Mouse (Mus musculus) cortical plate, adult 2 months (tissue): ENCODE results near the gene Alg9. TPM values are rescaled to one million over a fixed set of nuclear protein-coding genes. Genes with fewer than 3 reads are reported as not detected.
A peak's percentile ranks its signal among the peaks of the same experiment; 100 is the strongest.

ENCODE experiments used
- H3K27ac ChIP-seq: fragments of 200-500 bp; 2 replicates; pipeline ENCODE4 v1.5.1; 2012; ENCODE audit warnings: low read length, control low read depth, inconsistent platforms; ENCODE audit not compliant: insufficient read depth
- H3K4me1 ChIP-seq: fragments of 200-500 bp; 2 replicates; pipeline ENCODE4 v1.6.1; 2011; ENCODE audit warnings: low read length; ENCODE audit not compliant: control insufficient read depth, insufficient read depth
- H3K4me3 ChIP-seq: fragments of 200-500 bp; 2 replicates; pipeline ENCODE4 v1.5.1; 2011; ENCODE audit warnings: mild to moderate bottlenecking, low read length, control low read depth; ENCODE audit not compliant: insufficient read depth
- CTCF ChIP-seq: fragments of 200-500 bp; IDR thresholded peaks from 2 replicates; pipeline ENCODE4 v1.5.1; 2011; ENCODE audit warnings: mild to moderate bottlenecking, control low read depth, low read length; ENCODE audit not compliant: insufficient read depth; ENCODE audit errors: extremely low read depth
- POLR2A ChIP-seq: fragments of 200-500 bp; IDR thresholded peaks from 2 replicates; pipeline ENCODE4 v1.6.1; 2011; ENCODE audit warnings: mild to moderate bottlenecking, low read length, control low read depth; ENCODE audit not compliant: insufficient read depth; ENCODE audit errors: extremely low read depth
- polyA plus RNA-seq: library from polyadenylated mRNA; depleted of rRNA; stranded (reverse); fragments of >200 nt; gene quantifications from 2 replicates; pipeline ENCODE4 v1.2.3, GENCODE M21; 2012

Gene Alg9
- polyA plus RNA-seq, 1 experiment = 22.2 TPM

DNA sequence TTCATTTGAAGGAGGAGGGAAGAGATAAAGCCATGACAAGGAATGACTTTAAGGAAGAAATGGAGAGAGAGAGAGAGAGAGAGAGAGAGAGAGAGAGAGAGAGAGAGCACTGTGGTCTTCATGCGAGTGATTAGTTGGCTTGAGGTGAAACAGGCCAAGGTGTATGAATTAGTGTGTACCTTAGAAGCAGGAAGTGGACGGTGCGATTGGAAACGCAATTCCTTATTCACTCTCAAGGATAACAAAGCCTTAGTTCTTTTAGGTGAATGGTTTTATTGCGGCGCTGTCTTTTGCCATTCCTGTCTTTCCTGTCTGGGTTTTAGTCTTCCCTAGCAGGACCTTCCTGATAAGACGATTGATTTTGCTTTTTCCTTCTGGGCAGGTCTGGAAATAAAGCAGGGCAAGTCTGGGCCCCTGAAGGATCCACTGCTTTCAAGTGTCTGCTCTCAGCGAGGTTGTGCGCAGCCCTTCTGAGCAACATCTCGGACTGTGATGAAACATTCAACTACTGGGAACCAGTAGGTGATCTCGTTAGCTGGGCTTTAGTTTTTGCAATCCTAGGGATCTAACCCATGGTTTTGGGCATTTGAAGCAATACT, 1.4 kb downstream of the Alg9 start:
- Histone ChIP-seq H3K27ac (no peak overlapping the region), H3K4me3 (peak overlapping the region; percentile 64), H3K4me1 (peaks cover 3% of the 10 kb centered on the region; the same call in 1 of the 2 replicates)
- no peak for TF ChIP-seq POLR2A

DNA sequence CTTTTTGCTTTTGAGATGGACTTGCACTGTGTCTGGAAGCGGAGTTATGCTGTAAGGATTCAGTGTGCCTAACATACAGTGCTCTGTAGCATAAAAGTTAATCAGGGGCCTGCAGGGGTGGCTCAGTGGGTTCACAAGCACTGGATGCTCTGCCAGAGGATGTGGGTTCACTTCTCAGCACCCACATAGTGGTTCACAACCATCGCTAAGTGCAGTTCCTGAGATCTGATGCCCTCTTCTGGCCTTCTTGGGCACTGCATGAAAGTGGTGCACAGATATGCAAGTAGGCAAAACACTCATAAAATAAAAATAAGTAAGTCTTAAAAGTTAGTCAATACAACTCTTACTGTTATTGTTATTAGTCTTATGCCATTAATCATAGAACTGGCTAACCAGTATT, 7.3 kb downstream of the Alg9 start:
- H3K27ac ChIP-seq = no peak overlapping the region
- H3K4me3 ChIP-seq = no peak overlapping the region
- no peaks in the 10 kb centered on the region for H3K4me1 ChIP-seq
- TF ChIP-seq POLR2A (no peak), CTCF (peak; percentile 40; the same call in 1 of the 2 replicates)

DNA sequence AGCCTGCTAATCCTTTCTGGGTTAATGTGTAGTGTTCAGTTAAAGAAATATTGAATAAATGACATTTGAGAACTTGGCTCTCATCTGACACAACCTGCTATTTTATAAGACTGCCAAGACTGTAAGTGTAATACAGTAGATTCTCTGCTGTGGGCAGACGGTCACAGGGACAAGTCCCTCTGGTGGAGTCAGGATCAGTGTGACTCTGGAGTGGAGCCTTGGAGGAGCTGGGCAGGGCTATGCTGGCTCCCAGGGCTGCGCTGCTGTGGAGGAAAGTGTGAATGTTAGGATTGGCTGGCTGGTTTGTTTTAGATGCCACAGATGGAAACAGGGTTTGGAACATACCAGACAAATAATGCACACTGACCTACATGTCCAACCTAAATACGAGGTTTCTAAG, 20.4 kb downstream of the Alg9 start:
- Histone ChIP-seq H3K27ac (no peak overlapping the region), H3K4me1 (no peaks in the 10 kb centered on the region), H3K4me3 (no peak overlapping the region)
- TF ChIP-seq POLR2A (no peak), CTCF (no peak)

DNA sequence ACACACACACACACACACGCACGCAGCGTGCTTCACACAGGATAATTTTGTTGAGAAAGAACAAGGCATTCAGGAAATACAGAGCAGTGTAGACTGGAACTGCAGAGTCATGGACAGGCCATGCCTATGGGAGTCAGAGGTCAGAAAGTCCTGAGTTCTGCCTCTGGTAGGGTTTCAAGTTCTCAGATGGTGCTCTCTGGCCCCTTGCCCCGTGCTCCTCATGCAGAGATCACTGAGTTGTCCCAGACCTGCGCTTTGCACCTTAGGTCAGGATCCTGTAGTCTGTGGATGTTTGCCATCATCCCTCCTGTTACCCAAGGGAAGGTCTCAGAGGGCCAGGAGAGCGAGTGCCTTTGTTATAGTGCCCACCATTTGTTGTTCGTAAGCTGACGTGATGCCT, 22.0 kb downstream of the Alg9 start:
- no peaks in the 10 kb centered on the region for H3K4me1 ChIP-seq
- H3K27ac ChIP-seq = no peak overlapping the region
- no peak for TF ChIP-seq CTCF
- TF ChIP-seq POLR2A = no peak
- no peak overlapping the region for H3K4me3 ChIP-seq

DNA sequence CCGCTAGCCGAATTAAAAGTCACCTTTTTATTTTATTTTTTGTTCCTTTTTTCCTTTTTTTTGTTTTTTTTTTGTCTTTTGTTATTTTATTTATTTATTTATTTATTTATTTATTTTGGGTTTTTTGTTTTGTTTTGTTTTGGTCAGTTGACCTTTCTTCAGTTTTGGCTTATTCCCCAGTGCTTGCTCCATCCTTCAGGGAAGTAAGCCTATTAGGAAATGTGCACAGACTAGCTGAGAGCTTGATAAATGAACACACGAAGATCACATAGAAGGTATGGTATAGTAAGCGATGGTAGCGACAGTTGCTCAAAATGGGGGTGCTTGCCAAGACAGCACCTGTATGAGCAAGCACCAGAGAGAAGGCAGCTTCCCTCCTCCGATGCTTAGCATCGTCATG, 22.8 kb downstream of the Alg9 start:
- Histone ChIP-seq H3K27ac (no peak overlapping the region), H3K4me1 (no peaks in the 10 kb centered on the region), H3K4me3 (no peak overlapping the region)
- no peak for TF ChIP-seq CTCF
- no peak for TF ChIP-seq POLR2A

DNA sequence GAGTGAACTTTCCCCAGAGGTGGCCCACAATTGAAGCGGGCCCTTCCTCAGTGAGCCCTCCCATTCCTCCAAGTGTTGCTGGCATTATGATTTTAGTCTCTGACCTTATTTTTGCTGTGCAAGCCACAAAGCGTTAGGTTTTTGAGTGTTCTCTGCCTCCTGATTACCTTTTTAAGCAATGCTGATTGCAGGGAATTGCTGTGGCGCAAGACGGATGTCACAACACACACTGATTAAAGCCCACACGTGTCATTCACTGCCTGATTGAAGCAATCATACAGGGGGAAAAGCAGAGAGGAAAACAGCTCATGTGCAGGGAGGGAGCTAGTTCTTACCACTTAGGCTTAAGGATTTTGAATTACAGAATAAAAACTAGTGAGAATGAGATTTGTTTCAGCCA, 23.5 kb downstream of the Alg9 start:
- H3K4me1 ChIP-seq = no peaks in the 10 kb centered on the region
- no peak overlapping the region for H3K27ac ChIP-seq
- no peak overlapping the region for H3K4me3 ChIP-seq
- TF ChIP-seq POLR2A (no peak), CTCF (no peak)

- no peaks in the 10 kb centered on the region for H3K4me1 ChIP-seq
- H3K4me3 ChIP-seq = no peak overlapping the region
- peak; percentile 79 for TF ChIP-seq CTCF
- no peak for TF ChIP-seq POLR2A
- no peak overlapping the region for H3K27ac ChIP-seq
These were observed 26.2 kb downstream of the Alg9 start for GRCm38 (mm10) chr9:50800985-50801384.

DNA sequence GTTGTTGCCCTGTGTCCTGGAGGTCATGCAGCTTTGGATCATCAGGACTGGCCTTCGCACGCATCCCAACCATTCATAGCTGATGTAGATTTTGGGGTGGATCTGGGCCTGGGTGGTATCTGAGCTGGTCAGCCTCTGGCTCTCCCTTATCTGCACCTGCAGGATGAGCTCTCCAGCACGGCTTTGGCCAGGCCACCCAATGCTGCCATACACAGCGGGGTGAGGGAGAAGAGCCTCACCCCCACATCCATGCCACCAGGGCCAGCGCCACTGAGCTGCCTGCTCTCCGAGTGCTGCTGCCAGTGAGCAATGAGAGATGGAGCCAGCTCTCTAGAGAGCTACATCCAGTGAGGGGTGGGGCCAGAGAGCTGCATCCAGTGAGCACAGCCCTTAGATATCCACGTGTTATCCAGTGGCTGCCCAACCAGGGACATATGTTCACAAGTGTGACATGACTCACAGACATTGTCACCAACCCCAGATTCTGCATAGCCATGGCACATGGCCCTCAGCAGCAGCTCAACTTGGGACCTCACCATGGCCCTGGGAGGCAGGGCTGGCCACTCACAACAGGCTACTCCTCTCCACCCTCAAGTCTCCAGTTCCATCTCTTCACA, 28.3 kb downstream of the Alg9 start:
- H3K4me3 ChIP-seq = no peak overlapping the region
- TF ChIP-seq CTCF (no peak), POLR2A (no peak)
- no peak overlapping the region for H3K27ac ChIP-seq
- no peaks in the 10 kb centered on the region for H3K4me1 ChIP-seq

DNA sequence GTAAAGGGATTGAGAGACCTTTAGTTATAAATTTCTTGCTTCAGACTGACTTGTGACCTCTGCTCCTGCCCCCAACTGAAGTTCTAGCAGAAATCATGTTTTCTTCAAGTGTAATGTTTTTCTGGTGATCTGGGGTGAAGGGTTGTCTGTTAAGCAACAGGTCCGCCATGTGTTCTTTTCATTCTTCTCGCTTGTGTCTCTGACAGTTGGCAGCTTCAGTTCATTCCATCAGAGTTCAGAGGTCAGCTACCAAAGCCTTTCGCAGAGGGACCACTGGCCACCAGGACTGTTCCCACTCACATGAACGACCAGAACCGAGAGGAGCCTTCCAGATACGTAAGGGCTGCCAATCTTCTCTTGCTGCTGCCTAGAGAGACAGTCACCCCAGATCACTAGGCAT, 33.7 kb downstream of the Alg9 start:
- Histone ChIP-seq H3K27ac (no peak overlapping the region), H3K4me1 (no peaks in the 10 kb centered on the region), H3K4me3 (no peak overlapping the region)
- no peak for TF ChIP-seq CTCF
- TF ChIP-seq POLR2A = no peak

- TF ChIP-seq POLR2A (no peak), CTCF (no peak)
- no peak overlapping the region for H3K27ac ChIP-seq
- no peaks in the 10 kb centered on the region for H3K4me1 ChIP-seq
- H3K4me3 ChIP-seq = no peak overlapping the region
These were observed 34.3 kb downstream of the Alg9 start for GRCm38 (mm10) chr9:50809146-50809545.
